Mouse (Mus musculus) limb, embryonic 10.5 days (tissue): Measurements from ENCODE around the gene Ryr2. TPM values are rescaled to one million over a fixed set of nuclear protein-coding genes. Genes with fewer than 3 reads are reported as not detected.
"Not testable (repeated sequence)": the region's sequence is repeated elsewhere in the genome, so short reads cannot be mapped to it uniquely, and the experiment has no call there.

Source experiments
- DNase-seq: peaks from one replicate; pipeline ENCODE4 v3.0.0-alpha.2; 2017; ENCODE audit warnings: low spot score
- H3K27ac ChIP-seq: fragments of 300-500 bp; sonication (generic); 2 replicates; pipeline ENCODE4 v1.5.1; 2016; ENCODE audit warnings: mild to moderate bottlenecking
- H3K27me3 ChIP-seq: fragments of 300-500 bp; sonication (generic); 2 replicates; pipeline ENCODE4 v1.6.1; 2016; ENCODE audit warnings: low read depth, mild to moderate bottlenecking; ENCODE audit not compliant: poor library complexity, severe bottlenecking
- H3K36me3 ChIP-seq: fragments of 300-500 bp; sonication (generic); 2 replicates; pipeline ENCODE4 v1.6.1; 2016; ENCODE audit warnings: mild to moderate bottlenecking, moderate library complexity
- H3K4me1 ChIP-seq: fragments of 300-500 bp; sonication (generic); 2 replicates; pipeline ENCODE4 v1.6.1; 2016
- H3K4me3 ChIP-seq: fragments of 300-500 bp; sonication (generic); 2 replicates; pipeline ENCODE4 v1.5.1; 2016; ENCODE audit warnings: mild to moderate bottlenecking, moderate library complexity
- H3K9me3 ChIP-seq: fragments of 300-500 bp; sonication (generic); replicated peaks from 2 replicates; pipeline ENCODE4 v1.6.1; 2016; ENCODE audit warnings: mild to moderate bottlenecking
- WGBS: fragments of 180-500 bp; shearing (Covaris S2); methylation state at CpG from one replicate; pipeline ENCODE4 v1.1.7; 2016; 5-methylcytosine and 5-hydroxymethylcytosine counted together
- polyA plus RNA-seq: library from polyadenylated mRNA; unstranded; fragments of >200 nt; fragmentation: Nextera tagmentation; extraction: Ambion mirVana; gene quantifications from 2 replicates; pipeline ENCODE4 v1.2.1, GENCODE M21; 2016

The Ryr2 gene
- polyA plus RNA-seq, 1 experiment from 2014 or later = 0.19 TPM

DNA sequence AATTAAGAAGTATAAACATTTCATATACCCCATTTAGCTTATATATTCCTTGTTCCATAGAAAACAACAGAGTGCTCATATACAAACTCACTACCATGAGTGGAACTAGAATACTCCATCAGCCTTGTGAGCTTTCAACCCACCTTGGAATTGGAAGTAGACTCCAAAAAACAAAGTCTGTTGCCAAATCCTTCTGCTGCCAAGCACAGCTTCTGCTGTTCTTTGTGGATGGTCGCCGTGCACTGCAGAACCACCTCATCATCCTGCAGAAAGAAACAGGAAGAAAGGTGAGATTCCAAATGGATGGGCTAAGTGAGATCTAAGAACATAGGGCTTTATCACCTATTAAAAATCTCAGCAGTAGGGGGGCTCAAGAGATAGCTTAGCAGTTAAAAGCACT is 161.0 kb downstream of the Ryr2 start:
- Histone ChIP-seq H3K27ac (no peak overlapping the region), H3K9me3 (no peaks in the 10 kb centered on the region), H3K36me3 (no peaks in the 10 kb centered on the region), H3K4me1 (no peaks in the 10 kb centered on the region), H3K27me3 (no peaks in the 10 kb centered on the region), H3K4me3 (no peak overlapping the region)
- no peak for DNase-seq
- 100% methylated on average over 2 of the region's 2 CpGs for WGBS

DNA sequence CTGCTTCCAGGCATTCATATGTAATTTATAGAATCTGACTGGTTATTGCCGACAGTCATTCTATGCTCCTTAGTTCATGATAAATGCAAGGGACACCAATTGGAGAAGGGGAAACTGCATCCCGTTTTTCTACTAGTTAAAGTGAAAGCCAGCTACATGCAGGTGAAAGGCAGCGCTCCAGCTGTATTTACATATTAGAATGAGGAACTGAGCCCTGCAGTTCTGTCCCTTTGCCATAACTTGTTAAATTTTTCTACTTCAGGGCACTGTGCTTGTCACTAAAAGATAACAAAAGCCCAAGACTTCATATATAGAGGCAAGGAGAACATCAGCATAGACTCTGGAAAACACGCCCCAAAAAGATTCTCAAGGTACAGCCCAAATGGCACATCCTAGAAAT is 165.0 kb downstream of the Ryr2 start:
- Histone ChIP-seq H3K27ac (no peak overlapping the region), H3K9me3 (no peaks in the 10 kb centered on the region), H3K4me3 (no peak overlapping the region), H3K27me3 (no peaks in the 10 kb centered on the region), H3K36me3 (no peaks in the 10 kb centered on the region), H3K4me1 (no peaks in the 10 kb centered on the region)
- no peak for DNase-seq
- 90% methylated on average over 4 of the region's 4 CpGs for WGBS

DNA sequence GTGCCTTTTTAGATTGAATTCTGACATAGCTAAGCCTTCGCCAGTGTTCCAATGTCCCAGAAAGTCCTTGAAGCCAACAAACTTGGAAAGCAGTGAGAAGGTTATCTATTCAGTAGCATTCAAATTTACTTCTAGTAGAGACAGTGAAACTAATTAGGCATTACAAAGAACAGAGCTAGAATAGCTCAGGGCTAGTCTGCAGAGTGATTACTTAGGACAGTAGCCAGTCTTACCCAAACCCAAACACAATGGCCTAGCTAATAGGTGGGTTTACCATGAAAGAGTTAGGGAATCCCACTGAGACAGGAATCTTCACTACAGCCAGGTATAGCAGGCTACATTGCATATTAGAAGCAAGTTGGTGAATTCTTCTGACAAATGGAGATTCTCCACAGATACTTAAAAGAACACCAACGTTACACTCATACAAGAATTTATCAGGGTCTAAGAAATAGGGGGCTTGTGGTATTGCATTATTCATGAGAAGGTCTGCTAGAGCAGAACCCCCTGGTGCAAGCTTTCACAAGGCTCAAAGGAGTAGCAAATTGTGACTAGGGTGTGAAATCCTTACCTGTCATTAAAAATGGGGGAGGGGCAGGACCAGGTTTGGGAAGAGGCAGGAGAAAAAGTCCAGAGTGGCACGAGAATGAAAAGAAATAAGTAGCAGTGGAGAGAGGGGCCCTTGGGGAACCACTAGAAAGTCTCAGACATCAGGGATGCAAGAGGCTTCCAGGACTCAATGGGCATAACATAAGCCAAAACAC is 172.3 kb downstream of the Ryr2 start:
- not testable (repeated sequence) for H3K9me3 ChIP-seq, H3K4me3 ChIP-seq, H3K27me3 ChIP-seq, H3K36me3 ChIP-seq, H3K4me1 ChIP-seq, H3K27ac ChIP-seq, DNase-seq
- 56% methylated on average over 3 of the region's 3 CpGs for WGBS

DNA sequence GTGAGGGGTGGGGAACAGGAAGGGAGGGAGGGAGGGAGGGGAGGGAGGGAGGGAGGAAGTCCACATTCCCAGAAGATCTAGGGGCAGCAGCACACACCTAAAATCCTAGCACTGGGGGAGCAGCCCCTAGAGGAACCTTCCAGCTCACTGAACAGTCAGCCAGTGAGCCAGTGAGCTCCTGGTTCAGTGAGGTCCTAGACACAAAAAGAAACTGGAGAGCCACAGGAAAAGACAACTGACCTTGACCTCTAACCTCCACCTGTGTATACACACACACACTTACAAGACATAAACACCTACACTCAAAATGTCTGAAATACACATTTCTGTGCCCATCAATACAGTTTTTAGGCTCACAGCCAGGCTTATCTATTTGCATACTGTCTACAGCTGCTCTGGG is 173.4 kb downstream of the Ryr2 start:
- Histone ChIP-seq H3K9me3 (no peaks in the 10 kb centered on the region), H3K36me3 (no peaks in the 10 kb centered on the region), H3K27ac (no peak overlapping the region), H3K4me1 (no peaks in the 10 kb centered on the region), H3K4me3 (no peak overlapping the region), H3K27me3 (no peaks in the 10 kb centered on the region)
- DNase-seq = no peak

DNA sequence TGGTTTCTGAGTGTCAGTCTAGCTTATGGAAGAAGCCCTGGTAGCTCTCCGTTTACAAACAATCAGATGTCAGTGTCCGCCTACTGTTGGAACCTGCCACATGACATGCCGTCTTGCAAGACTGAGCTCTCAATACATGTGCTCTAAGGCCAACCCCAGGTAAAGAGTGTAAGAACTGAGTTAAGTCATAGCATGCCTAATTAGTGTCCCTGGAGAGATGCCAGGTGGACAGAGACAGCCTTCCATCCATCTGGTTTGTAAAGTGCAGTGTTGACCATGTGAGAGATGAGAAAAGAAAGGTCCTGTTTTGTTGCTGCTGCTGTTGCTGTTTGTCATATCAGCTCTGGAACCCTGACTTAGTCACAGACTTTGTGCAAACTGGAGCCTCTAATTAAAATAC is 178.0 kb downstream of the Ryr2 start:
- Histone ChIP-seq H3K4me3 (no peak overlapping the region), H3K27me3 (no peaks in the 10 kb centered on the region), H3K9me3 (no peaks in the 10 kb centered on the region), H3K27ac (no peak overlapping the region), H3K36me3 (no peaks in the 10 kb centered on the region), H3K4me1 (no peaks in the 10 kb centered on the region)
- WGBS = 92% methylated on average over 3 of the region's 3 CpGs
- no peak for DNase-seq

DNA sequence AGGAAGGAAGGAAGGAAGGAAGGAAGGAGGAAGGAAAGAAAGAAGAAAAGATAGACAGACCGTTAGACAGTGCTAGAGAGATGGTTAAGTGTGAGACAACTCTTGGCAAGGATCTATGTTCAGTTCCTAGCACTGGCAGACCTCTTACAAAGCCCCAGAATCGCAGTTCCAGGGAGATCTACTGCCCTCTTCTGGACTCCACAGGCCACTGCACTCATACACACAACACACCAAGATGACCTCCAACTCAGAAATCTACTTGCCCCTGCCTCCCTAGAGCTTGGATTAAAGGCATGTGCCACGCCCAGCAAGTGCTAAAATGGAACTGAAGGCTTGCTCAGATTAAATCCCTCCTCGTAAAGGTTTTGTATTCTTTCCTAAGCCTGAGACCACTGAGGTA is 179.0 kb downstream of the Ryr2 start:
- H3K4me1 ChIP-seq = no peaks in the 10 kb centered on the region
- H3K36me3 ChIP-seq = no peaks in the 10 kb centered on the region
- 85% methylated on average over 4 of the region's 4 CpGs for WGBS
- H3K27ac ChIP-seq = no peak overlapping the region
- no peak for DNase-seq
- H3K4me3 ChIP-seq = no peak overlapping the region
- H3K27me3 ChIP-seq = no peaks in the 10 kb centered on the region
- H3K9me3 ChIP-seq = no peaks in the 10 kb centered on the region

DNA sequence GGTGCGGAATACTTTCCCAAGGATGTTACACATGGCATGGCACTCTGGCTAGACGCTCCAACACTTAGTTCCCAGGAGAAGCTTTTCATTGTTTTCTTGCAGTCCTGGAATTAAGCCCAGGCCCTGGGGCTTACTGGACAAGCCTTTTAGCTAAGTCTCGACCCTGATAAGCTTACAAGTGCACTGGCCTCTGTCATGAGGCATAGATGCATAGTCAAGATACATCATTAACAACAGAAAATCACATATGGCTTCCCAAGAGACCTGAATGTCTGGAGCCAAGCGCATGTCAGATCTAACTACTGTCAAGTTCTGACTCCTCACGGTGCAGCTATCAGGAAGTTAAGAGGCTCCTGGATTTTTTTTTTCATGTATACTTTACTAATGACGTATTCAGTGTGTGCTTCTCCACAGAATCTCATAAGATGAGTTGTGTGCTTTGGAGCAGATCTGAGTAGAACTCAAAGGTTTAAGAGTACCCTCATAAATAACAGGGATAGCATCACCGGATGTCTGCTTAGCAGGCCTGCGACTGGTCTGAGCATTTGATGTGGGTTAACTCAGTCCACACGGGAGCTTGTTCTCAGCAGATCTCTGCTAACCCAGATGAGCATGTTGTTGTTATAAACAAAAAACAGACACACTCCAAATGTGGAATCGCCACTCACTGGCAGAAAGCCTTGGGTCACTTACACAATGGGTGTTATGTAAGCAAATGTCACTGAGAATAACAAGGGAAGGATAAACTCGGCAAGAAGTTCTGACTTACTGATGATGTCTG is 179.8 kb downstream of the Ryr2 start:
- Histone ChIP-seq H3K27me3 (no peaks in the 10 kb centered on the region), H3K4me3 (no peak overlapping the region), H3K9me3 (no peaks in the 10 kb centered on the region), H3K4me1 (no peaks in the 10 kb centered on the region), H3K27ac (no peak overlapping the region), H3K36me3 (no peaks in the 10 kb centered on the region)
- no peak for DNase-seq
- WGBS = 85% methylated on average over 11 of the region's 11 CpGs

DNA sequence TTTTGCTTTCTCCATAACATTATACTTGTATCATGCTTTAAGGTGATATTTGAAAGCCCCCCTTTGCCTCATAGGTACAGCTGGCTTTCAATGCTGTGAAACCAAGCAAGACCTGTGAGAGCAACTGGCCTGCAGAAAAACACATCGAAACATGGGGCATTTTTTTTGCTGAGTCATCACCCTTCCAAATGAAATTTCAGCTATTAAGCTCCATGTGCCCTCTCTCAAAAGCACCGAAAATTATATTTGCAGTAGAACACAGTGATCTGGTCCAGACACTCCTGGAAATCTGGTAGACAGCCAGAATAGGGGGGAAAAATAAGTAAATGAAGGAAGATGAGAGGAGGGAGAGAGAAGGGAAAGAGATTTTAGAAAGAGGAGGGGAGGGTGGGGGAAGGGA is 180.5 kb downstream of the Ryr2 start:
- H3K36me3 ChIP-seq = no peaks in the 10 kb centered on the region
- no peak for DNase-seq
- WGBS = 94% methylated on average over 2 of the region's 2 CpGs
- H3K27ac ChIP-seq = no peak overlapping the region
- no peaks in the 10 kb centered on the region for H3K27me3 ChIP-seq
- H3K9me3 ChIP-seq = no peaks in the 10 kb centered on the region
- no peaks in the 10 kb centered on the region for H3K4me1 ChIP-seq
- H3K4me3 ChIP-seq = no peak overlapping the region

DNA sequence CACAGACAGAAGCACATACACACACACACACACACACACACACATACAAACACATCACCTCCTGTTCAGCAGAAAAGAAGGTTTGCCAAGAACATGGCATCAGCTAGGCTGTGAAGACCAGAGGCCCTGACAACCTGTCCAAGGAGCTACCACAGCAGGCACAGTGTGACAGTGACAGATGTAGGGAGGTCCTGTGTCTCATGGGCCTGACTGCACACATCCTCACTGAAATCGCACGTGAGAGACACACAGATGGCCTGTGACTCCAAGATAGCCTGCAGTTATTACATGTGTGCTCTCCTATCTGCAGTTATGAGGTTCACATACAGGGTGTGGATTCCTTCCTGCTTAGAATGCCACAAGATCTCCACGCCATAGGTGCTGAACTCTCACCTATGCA is 182.0 kb downstream of the Ryr2 start:
- DNase-seq = no peak
- Histone ChIP-seq H3K27ac (no peak overlapping the region), H3K9me3 (no peaks in the 10 kb centered on the region), H3K4me3 (no peak overlapping the region), H3K4me1 (no peaks in the 10 kb centered on the region), H3K27me3 (no peaks in the 10 kb centered on the region), H3K36me3 (no peaks in the 10 kb centered on the region)
- WGBS = 92% methylated on average over 3 of the region's 3 CpGs

DNA sequence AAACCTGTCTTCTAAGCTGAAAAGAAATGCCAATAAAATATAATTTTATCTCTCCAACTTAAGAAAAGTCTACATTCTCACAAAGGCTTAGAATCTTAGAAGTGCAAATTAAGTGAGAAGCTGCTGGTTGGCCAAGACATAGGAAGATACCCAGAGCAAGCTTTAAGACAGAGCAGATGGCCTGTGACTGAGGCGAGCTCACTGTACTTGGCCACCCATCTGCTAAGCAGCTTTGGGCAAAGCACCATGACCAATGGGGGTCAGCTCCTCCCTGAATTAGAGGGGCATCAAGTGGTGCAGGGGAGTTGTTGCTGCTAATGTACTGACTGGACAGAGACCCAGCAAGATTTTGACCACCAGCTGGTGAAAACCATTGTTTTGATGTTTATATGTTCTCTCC is 186.2 kb downstream of the Ryr2 start:
- Histone ChIP-seq H3K27ac (no peak overlapping the region), H3K4me3 (no peak overlapping the region), H3K9me3 (no peaks in the 10 kb centered on the region), H3K27me3 (no peaks in the 10 kb centered on the region), H3K36me3 (no peaks in the 10 kb centered on the region), H3K4me1 (no peaks in the 10 kb centered on the region)
- DNase-seq = no peak
- 74% methylated on average over 1 of the region's 1 CpGs for WGBS

DNA sequence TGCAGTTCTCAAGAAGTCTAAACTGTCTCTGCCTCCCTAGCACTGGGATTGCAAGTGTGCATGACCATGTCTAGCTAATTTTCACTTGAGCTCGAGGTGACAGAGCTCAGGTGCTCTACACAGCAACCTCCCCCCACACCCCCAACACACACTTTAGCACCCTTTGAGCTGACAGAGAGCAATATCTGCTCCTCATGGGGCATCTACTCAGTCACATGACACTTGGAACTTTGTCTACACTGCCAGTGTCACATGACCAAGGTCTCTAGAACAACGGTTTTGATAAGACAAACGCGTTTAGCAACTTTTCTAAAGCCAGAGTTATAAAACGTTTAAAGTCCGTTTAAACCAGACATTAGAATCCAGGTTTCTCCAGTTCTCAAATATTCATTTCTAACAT is 187.3 kb downstream of the Ryr2 start:
- DNase-seq = no peak
- Histone ChIP-seq H3K27ac (no peak overlapping the region), H3K4me1 (no peaks in the 10 kb centered on the region), H3K27me3 (no peaks in the 10 kb centered on the region), H3K4me3 (no peak overlapping the region), H3K36me3 (no peaks in the 10 kb centered on the region), H3K9me3 (no peaks in the 10 kb centered on the region)
- WGBS = 97% methylated on average over 6 of the region's 6 CpGs

DNA sequence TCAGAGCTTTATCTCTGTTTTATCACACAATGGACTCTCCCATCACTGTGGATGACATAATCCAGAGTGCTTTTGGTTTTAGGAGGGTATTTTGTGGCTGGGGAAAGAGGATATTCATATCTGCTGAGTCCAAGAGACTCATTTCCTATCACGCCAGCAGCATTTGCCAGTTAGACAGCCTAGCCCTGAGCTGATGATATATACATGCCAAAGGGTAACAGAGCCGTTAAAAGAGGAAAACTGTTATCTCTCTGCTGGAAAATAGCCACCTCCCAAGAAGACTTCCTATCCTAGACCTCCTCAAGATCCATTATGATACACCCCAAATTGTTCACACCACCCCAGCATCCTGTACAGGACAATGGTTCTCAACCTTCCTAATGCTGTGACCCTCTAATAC is 191.1 kb downstream of the Ryr2 start:
- WGBS = 84% methylated on average over 2 of the region's 2 CpGs
- Histone ChIP-seq H3K9me3 (no peaks in the 10 kb centered on the region), H3K27me3 (no peaks in the 10 kb centered on the region), H3K27ac (no peak overlapping the region), H3K4me1 (no peaks in the 10 kb centered on the region), H3K4me3 (no peak overlapping the region), H3K36me3 (no peaks in the 10 kb centered on the region)
- no peak for DNase-seq

DNA sequence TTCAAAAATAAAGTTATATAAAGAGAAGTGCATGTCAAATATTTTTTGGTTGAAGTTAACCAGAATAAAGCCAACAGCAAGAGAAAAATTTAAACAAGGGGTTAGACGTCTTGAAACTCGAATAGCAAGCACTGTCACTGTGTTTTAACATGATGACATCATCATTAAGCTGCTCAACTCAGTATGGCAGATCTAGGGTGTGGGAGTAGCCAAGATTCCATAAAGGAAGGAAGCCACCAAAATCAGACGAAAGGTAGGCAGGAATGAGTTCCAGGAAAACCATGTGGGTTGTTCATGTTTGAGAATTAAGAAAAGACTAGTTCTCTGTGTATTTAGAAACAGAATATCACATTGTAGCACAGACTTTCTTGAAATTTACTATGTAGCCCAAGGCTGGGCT is 192.1 kb downstream of the Ryr2 start:
- Histone ChIP-seq H3K4me1 (no peaks in the 10 kb centered on the region), H3K4me3 (no peak overlapping the region), H3K27me3 (no peaks in the 10 kb centered on the region), H3K27ac (no peak overlapping the region), H3K36me3 (no peaks in the 10 kb centered on the region), H3K9me3 (no peaks in the 10 kb centered on the region)
- WGBS = 84% methylated on average over 3 of the region's 3 CpGs
- DNase-seq = no peak
